Mouse (Mus musculus) cerebellum, adult 11-12 months (tissue): ENCODE measurements around the gene Trim7.
"Not testable (repeated sequence)": the region's sequence is repeated elsewhere in the genome, so short reads cannot be mapped to it uniquely, and the experiment has no call there.

ENCODE experiments used
- DNase-seq: peaks from one replicate; pipeline ENCODE4 v3.0.0; 2022

The Trim7 gene

DNA sequence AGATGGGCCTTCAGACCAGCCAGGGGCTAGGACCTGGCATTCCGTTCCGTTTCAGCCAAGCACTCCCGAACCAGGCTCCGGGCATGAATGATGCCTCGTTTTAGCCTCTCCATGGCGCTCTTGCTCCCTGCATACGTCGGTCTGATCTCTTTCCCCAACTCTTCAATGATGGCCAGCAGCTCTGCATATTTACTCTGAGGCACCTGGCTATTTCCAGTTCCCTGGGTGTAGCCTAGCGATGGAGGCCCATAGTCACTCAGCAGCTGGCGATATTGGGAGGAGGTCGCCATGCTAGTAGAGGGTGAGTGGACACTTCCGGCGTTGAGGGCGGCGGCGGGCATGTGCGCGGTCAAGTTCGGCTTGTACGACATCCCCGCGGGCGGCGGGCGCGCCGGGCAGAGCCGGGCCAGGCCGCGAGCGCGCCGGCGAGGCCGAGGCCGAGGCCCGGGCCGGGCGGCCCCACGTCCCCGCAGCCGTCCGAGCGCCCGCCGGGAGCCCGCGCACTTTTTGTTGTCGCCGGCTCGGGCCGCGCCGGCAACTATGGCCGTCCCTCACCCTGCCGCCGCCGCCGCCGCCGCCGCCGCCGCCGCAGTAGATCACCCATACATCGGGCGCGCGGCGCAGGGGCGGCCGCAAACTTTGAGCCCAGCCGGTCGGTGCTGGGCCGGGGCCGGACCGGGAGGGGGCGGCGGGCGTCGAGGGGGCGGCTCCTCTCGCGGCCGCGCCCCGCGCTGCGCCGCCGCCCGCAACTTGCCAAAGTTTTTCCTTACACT is at the start of gene Trim7, which contains the start of gene Gm12184:
TSS of gene Trim7 (plus strand) at position 162 of the 773 bp plus-strand sequence.
TSS of gene Gm12184 (minus strand) at position 677 of the 773 bp plus-strand sequence.
- not testable (repeated sequence) for DNase-seq

DNA sequence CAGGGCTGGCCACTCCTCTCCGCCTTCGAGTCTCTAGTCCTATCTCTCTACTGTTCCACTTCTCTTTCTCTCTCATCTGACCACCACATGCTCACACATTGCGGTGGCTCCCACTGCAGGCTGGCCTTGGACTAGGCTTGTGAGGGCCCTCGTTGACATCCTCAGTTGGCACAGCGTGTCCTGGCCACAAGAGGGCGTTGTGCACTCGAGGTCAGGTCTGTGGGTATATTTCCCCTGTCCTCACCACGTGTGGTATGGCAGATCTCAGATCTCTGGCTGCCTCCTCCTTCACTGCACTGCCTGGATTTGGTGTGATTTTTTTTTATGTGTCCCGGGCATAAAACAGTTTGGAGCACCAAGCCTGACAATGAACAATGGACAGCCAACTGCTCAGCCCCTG is 49.3 kb upstream of the Trim7 start:
- DNase-seq, result no peak

DNA sequence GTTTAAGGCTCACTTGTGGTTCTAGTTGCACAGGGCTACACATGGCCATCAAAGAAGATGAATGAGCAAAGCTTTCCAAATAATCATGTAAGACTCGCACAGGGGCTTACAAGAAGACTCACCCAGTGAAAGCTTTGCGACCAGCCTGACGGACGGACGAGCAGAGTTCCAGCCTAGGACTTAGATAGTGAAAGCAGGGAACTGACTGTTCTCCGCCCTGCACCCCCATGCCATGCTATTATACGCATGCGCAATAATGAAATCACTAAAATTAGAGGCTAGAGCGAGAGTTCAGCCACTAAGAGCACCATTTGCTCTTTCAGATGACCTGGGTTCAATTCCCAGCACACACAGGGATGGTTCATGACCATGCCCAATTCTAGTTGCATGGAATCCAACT is 48.6 kb upstream of the Trim7 start:
- no peak for DNase-seq

DNA sequence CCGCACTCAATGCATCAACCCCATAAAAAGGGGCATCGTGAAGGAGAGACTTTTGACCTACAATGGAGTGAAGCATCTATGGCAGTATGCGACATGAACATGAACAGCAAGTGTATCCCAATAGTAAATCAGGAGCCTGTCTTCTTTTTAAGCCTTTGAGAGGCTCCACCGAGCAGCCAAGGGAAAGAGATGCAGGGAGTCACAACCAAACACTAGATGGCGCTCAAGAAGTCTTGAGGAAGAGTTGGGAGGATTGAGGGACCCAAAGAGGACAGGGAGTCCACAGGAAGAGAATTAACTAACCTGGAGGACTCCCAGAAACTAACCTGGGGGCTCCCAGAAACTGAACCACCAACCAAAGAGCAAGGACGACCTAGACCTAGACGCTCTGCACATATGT is 46.5 kb upstream of the Trim7 start:
- no peak for DNase-seq

DNA sequence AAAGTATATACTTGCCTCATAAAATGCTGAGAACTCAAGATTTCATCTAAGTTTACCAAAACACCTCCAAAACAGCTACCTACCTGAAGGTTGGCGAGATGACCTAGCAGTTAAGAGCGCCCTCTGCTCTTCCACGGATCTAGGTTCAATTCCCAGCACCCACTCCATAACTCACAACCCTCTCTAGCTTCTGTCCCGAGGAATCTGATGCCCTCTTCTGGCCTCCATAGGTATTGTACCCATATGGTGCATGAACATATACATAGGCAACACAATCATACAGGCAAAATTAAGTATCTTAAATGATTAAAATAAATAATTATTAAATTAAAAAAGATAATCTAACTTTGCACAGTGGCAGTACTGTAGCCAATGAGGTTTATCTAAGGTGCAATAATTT is 43.7 kb upstream of the Trim7 start:
- no peak for DNase-seq

DNA sequence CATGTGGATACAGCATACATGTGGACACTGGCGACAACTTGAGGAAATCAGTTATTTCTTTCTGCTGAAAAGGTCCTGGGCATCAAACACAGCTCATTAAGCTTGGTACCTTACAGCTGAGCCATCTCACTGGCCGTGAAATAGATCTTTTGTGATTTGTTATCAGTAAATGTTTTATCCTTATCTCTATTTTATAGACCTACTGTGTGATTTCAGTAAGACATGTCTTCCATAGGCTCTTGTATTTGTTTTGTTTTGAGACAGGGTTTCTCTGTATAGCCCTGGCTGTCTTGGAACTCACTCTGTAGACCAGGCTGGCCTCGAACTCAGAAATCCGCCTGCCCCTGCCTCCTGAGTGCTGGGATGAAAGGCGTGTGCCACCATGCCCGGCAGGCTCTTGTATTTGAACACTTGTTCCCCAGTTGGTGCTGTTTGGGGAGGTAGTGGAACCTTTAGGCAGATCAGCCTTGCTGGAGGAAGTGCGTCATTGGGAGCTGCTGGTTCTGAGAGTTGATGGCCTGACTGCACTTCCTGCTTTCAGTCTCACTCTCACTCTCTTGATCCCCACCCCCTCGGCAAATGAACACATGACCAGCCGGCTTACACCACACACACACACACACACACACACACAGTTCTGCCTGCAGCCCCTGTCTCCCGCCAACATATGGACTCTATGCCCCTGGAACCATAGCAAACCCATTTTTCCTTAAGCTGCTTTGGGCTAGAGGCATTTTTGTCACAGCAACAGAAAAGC is 38.3 kb upstream of the Trim7 start:
- DNase-seq, result no peak

DNA sequence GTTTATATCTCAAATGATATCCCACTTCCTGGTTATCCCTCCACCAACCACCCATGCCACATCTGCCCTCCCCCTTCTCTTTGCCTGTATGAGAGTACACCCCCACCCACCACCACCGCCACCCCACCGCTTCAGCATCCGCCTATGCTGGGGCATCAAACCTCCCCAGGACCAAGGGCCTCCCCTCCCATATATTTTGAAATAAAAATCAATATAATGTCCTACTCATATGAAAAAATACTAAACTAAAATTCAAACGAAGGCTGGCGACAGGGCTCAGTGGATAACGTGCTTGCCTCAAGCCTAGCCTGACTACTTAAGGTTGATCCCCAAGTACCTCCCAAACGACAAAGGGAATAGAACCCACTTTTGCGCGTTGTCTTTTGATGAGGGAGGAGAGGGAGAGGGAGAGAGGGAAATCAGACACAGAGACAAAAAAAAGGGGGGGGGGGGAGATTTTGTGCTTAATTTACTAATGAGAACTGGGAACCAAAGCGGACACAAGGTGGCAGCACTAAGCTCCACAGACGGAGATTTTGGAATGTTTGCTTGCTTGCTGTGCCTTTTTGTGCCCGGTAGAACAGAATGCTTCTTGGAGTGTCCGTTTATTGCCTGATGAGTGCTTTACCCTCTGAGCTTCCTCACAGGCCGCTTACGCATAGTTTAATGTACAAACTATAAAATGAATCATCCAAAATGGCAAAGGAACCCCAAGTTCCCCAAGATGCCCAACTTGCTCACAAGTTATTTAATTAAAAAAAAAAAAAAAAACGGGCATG is 37.4 kb upstream of the Trim7 start:
- DNase-seq, result peak; percentile 76

DNA sequence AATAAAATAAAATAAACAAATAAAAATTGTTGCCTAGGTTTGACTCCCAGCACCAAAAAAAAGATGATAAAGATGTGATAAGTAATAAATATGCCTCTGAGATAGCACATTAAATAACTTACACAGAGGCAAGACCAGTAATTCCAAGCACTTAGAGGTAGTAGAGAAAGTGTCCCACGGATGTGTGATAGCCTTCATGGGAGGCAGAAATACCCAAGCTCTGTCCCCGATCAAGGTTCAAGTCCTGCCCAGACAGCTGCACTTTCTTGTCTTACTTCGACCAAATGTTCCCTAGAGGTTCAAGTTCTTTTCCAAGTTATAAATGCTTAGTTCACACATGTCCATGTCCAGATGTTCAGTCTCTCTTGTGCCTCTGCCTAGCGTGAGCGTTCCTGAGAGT is 36.7 kb upstream of the Trim7 start:
- DNase-seq, result no peak

DNA sequence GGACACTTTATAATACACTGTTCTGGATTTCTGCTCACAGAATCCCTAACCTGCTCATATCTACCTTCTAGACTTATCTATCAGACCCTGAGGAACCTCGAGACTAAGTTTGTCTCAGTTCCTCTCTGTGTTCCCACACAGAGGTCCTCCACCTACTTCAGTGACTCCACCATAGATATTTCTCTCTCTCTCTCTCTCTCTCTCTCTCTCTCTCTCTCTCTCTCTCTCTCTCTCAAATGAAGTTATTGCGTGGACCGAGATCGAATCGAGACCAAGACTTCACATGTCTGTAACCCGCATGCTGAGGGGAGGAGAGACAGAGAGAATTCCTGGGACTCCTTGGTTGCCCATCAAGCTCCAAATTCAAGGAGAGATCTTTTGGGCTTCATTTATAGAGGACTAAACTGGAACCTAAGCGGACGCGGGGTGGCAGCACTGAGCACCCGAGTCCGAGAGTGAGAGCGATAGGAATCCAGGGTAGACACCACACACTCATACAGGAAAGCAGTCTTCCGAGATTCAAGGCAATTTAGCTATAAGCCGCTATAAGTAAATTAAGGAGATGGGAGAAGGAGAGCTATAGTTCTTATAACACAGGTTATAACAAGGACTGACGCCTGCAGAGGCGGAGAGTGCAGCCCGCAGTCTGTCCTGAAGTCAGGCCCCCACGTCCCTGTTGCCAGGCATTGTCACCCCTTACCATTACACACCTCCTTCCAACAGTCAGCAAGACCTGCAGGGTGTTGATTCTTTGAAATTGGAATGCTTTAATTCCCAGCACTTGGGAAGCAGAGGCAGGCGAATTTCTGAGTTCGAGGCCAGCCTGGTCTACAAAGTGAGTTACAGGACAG is 35.7 kb upstream of the Trim7 start:
- DNase-seq, result peak; percentile 73

DNA sequence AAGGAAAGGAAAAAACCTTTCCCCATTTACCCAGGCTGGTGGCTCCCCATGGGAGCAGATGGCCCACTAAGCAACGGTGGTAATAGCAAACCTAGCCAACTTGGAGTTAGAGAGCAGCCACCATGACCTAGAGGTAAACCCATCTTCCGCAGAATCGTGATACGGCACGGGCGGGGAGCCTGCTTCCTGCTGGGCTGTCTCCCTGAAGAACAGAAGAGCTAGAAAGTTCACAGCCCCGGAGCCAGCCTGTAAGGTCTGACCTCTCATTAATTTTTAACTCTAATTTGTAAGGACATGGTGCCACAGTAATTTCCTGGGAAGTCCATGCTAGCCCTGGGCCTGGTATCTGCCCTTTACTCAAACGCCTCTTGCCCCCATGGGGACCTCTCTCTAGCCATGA is 35.0 kb upstream of the Trim7 start:
- DNase-seq, result no peak

DNA sequence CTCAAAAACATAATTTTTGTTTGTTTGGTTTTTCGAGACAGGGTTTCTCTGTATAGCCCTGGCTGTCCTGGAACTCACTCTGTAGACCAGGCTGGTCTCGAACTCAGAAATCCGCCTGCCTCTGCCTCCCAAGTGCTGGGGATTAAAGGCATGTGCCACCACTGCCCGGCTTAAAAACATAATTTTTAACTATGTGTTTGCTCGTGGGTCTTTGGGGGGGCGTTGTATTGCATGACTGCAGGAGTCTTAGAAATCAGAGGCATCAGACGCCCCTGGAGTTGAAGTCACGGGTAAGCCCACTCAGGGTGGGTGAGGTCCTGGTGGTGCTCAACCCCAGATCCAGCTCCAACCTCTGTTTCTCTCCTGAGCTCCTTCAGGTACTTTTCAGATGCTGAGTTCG is 34.0 kb upstream of the Trim7 start:
- DNase-seq, result not testable (repeated sequence)

DNA sequence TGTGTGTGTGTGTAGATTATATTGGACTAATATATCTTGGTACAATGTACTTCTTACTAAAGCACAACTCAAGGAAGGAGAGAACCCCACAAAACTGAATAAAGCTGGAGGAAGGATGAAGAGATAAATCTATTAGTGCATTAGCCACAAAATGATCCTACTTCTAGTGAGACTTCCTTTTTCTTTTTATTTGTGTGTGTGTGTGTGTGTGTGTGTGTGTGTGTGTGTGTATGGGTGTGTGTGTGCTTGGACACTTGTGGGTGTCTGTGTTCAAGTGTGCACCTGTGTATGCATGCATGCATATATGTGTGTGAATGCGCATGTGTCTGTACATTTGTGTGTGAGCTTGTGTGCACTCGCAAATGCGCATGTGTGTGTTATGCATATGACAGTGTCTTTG is 32.8 kb upstream of the Trim7 start:
- DNase-seq, result no peak

DNA sequence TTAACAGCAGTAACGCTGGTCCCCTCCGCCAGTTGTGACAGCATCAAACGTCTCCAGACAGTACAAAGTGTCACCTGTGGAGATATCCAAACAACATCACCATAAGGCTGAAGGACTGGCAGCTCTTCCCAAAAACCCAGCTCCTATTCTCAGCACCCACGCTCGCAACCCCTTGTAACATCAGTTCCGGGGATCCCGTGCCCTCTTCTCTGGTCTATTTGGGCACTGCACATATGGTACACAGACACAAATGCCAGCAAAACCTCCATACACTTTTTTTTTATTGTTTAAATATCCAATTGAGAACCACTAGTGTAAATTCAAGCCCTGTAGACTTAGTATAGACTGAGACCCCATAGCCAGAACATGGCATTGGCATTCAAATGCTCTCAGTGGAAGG is 30.7 kb upstream of the Trim7 start:
- DNase-seq, result no peak

DNA sequence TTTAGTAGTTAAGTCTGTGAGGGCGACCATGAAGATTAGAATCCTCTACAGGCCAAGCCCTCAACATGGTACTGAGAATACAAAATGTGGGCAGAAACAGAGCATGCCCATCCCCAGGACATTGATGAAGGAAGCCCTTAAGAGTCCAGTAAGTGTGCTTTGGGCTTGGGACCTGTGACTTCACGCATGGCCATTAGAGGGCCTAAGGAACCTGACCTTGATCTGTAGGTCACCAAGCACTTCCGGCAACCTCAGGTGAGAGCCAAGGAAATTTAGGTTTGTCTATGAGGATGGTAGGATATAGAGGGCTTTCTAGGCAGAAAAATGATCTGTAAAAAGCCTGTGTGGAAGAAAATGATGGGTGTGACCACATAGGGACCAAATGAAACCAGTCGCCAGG is 29.6 kb upstream of the Trim7 start:
- no peak for DNase-seq

DNA sequence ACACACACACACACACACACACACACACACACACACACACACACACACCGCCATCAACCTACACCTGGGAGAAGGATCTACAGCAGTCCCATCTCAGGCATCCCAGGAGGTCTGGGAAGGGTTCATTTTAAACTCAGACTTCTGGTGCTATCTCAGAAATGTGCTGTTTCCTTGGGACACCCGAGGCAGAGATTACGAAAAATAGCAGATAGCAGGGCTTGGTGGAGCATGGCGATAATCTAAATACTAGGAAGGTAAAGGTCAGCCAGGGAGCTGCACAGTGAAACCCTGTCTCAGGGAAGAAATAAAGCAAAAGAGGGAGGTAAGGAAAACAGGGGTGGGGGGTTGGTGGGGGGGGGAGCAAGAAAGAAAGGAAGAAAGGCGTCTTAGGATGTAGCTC is 28.7 kb upstream of the Trim7 start:
- no peak for DNase-seq

DNA sequence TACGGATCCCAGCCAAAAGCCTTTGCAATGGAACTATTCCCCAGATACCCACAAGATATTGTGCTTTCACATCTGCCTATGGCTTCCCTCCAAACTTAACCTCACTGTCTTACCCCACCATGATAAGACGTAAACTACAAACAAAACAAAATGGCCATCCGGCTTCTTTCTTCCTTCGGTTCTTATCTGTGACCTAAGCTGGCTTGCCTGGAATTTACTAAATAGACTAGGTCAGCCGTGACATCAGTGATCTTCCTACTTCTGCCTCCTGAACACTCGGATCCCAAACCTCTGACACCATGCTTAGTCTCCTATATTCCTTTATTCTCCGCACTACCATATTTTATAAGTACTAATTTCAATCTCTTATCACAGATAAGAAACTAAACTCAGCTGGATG is 27.6 kb upstream of the Trim7 start:
- DNase-seq, result no peak

DNA sequence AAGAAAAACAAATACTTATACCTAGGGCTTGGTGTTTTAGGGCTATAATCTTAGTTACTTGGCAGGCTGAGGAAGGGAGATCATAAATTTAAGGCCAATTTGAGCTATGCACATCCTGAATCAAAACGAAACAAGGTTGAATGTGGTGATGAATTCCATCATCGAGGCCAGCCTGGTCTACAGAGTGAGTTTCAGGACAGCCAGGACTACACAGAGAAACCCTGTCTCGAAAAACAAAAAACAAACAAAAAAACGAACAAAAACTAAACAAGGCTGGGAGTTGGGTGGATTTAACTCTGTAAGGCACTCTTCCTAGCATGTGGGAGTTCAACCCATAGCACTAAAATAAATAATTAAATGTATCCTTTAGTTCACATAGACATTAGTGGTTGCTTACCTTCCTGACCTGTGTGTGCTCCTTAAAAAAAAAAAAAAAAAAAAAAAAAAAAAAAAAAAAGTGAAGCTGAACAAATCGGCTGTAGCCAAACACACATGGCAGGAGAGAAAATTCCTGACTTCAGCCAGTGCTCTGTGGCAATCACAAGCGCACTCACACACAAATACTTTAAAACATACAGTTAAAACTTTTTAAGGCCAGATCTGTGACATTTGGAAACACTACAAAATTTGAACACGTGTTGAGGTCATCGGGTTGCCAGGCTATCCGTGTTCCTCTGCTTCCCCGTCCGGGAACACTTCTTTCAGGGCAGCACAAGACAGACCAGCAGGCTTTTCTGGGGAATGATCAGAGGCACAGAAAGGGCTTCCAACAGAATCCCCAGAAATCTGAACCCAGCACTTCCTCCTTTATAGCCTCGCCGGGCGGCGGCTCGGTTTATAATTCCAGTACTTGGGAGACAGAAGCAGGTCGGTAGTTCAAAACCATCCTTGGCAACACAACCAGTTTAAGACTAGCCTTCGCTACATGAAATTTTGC is 26.7 kb upstream of the Trim7 start:
- no peak for DNase-seq

DNA sequence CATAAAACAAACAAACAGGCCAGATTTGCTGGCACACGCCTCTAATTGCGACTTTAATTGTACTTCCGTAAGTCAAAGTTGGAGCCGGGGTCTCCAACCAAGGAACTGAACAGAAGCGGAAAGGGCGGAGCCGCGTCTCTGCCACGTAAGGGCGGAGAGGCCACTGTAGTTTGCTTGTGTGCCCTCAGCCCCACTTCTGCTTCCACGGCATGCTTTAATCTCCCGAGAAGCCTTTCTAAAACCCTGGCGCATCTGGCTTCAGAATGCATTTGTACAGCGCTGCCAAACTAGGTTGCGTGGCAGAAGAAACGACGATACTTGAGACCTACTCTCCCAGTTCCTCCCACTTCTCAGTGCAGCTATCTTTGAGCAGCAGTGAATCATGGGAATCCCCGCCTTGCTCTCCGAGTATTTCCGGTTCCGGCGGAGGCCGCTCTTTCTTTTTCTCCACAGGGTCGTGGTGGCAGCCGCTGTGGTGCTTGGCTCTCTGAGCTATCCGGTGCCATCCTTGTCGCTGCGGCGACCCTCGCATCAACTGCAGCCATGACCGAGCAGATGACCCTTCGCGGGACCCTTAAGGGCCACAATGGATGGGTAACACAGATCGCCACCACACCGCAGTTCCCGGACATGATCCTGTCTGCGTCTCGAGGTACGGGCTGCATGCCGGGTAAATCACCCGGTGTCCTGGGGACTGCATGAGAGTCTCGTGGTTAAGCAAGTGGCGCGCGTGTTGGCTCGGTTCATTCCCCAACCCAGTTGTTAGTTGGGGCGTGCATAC is 25.8 kb upstream of the Trim7 start, which contains the start of gene Rack1:
TSS of gene Rack1 (plus strand) at position 412 of the 781 bp plus-strand sequence.
- peak; percentile 86 for DNase-seq

DNA sequence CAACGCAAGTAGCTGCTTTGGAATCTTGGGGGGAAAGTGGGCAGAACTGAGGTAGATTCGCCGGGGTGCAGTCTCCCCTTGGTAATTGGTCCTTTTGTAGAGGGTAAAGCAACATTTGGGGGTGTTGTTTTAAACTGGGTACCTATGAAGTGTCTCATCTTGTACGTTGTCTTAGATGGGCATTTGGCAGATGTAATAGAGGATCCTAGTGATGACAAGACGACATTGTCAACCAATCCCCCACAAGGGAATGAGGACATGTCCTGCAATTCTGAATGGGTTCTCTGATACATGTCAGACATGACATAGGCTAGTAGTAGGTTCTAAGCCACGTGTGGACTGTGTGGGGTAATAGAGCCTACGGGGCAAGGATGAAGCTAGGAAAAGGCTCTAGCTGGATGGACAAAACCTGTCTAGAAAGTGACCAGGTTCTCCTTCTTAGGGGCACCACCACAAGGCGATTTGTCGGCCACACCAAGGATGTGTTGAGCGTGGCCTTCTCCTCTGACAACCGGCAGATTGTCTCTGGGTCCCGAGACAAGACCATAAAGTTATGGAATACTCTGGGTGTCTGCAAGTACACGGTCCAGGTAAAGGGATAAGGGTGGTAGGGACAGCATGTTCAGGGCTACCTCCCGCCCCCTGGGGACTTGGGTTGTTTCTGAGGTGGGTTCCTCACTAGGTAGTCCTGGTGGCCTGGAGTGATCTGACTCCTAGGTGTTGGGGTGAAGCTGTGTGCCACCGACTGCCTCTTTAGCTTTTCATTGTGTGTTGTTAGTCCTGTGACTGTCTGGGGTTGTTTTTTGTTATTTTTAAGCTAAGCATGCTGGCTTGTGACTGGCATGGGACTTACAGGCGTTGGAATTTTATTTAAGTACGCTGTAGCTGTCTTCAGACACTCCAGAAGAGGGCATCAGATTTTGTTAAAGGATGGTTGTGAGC is 23.8 kb upstream of the Trim7 start:
- peak; percentile 33 for DNase-seq
